Mouse (Mus musculus) midbrain, embryonic 12.5 days (tissue): Measurements from ENCODE around the gene Hes6. TPM values are rescaled to one million over a fixed set of nuclear protein-coding genes. Genes with fewer than 3 reads are reported as not detected.

Experiments used
- polyA plus RNA-seq: library from polyadenylated mRNA; unstranded; fragments of >200 nt; fragmentation: Nextera tagmentation; extraction: Ambion mirVana; gene quantifications from 2 replicates; pipeline ENCODE4 v1.2.1, GENCODE M21; 2016

The Hes6 gene
- polyA plus RNA-seq, 1 experiment from 2014 or later = 455 TPM

Other genes with a start within 250 kb of the Hes6 start
- gene Ramp1, start 234.2 kb downstream of the Hes6 start, polyA plus RNA-seq = 0.31 and 0.80 TPM in 2 replicates
- 73.0 and 80.6 TPM in 2 replicates for gene Ube2f, start 163.7 kb downstream of the Hes6 start, polyA plus RNA-seq
- 11.6 and 12.1 TPM in 2 replicates for gene Scly, start 115.7 kb downstream of the Hes6 start, polyA plus RNA-seq
- gene Espnl, start 92.0 kb downstream of the Hes6 start, polyA plus RNA-seq = 0.08 and 0.09 TPM in 2 replicates
- 0.11 TPM in 1 of 2 replicates, not detected in the other for gene Klhl30, start 63.0 kb downstream of the Hes6 start, polyA plus RNA-seq
- 0.48 and 0.59 TPM in 2 replicates for gene Erfe, start 47.6 kb downstream of the Hes6 start, polyA plus RNA-seq
- 153 and 155 TPM in 2 replicates for gene Ilkap, start 15.2 kb downstream of the Hes6 start, polyA plus RNA-seq
- 3.2 TPM in 2 replicates for gene Per2, start 45.3 kb upstream of the Hes6 start, polyA plus RNA-seq
- 12.1 and 12.6 TPM in 2 replicates for gene Traf3ip1, start 80.6 kb upstream of the Hes6 start, polyA plus RNA-seq
- gene Asb1, start 126.5 kb upstream of the Hes6 start, polyA plus RNA-seq = 13.2 and 14.5 TPM in 2 replicates